Mouse (Mus musculus): ENCODE results near the gene Mrpl33. TPM values are rescaled to one million over a fixed set of nuclear protein-coding genes. Genes with fewer than 3 reads are reported as not detected.

The Mrpl33 gene
- polyA plus RNA-seq, 1 experiment: 27.6 TPM

DNA sequence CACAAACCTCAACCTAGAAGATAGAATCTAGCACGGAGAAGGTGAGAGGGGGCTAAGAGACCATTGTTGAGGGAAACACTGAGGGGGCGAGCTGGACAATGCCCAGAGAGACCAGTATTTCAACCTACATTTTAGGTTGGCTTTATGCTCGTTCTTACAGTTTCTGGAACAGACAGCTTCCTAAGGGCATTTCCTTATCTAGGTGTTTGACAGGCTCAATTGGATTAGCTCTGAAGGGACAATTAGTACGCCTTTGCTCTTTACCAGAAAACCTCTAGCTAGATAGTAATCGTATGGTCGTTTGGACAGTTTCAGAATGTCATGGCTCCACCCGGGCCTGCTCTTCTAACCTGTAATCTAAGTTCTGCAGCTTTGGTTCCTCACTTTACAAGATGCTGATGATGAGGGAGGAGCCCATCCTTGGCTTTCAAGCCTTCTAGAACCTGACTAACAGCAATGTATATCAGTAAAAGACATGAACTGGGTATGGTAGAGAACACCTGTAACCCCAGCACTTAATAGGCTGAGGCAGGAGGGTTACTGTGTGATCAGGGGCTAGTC is 4.5 kb downstream of the Mrpl33 start:
- no peak overlapping the region for H3K27ac ChIP-seq (ENCODE audit: control insufficient read depth, insufficient read depth, low read length)
- no peak for DNase-seq
- TF ChIP-seq CTCF (IDR thresholded peaks at IDR 0.05; ENCODE audit: borderline replicate concordance, control insufficient read depth, extremely low read depth, insufficient read depth, low read length, poor library complexity) (no peak), POLR2A (IDR thresholded peaks at IDR 0.05; ENCODE audit: control insufficient read depth, extremely low read depth, insufficient read depth, low read length, poor library complexity) (no peak)
- H3K4me1 ChIP-seq (replicated peaks; ENCODE audit: control insufficient read depth, insufficient read depth, low read length): peaks cover 37% of the 10 kb centered on the region
- H3K27me3 ChIP-seq (ENCODE audit: control insufficient read depth, insufficient read depth, low read length): no peaks in the 10 kb centered on the region
- H3K4me3 ChIP-seq (ENCODE audit: control insufficient read depth, insufficient read depth, low read length): no peak overlapping the region
- 95% methylated on average over 7 of the region's 7 CpGs for WGBS
- no peaks in the 10 kb centered on the region for H3K36me3 ChIP-seq (ENCODE audit: control insufficient read depth, insufficient read depth, low read length)

- TF ChIP-seq POLR2A (IDR thresholded peaks at IDR 0.05; ENCODE audit: control insufficient read depth, extremely low read depth, insufficient read depth, low read length, poor library complexity) (no peak), CTCF (IDR thresholded peaks at IDR 0.05; ENCODE audit: borderline replicate concordance, control insufficient read depth, extremely low read depth, insufficient read depth, low read length, poor library complexity) (no peak)
- peak; percentile 71 for DNase-seq
- H3K4me1 ChIP-seq (replicated peaks; ENCODE audit: control insufficient read depth, insufficient read depth, low read length): peaks cover 32% of the 10 kb centered on the region
- peak overlapping the region; percentile 78 for H3K27ac ChIP-seq (ENCODE audit: control insufficient read depth, insufficient read depth, low read length)
- H3K27me3 ChIP-seq (ENCODE audit: control insufficient read depth, insufficient read depth, low read length): no peaks in the 10 kb centered on the region
- H3K4me3 ChIP-seq (ENCODE audit: control insufficient read depth, insufficient read depth, low read length): no peak overlapping the region
- H3K36me3 ChIP-seq (ENCODE audit: control insufficient read depth, insufficient read depth, low read length): no peaks in the 10 kb centered on the region
- WGBS: 26% methylated on average over 1 of the region's 1 CpGs
These were observed 5.6 kb downstream of the Mrpl33 start for GRCm38 (mm10) chr5:31602377-31602776.

DNA sequence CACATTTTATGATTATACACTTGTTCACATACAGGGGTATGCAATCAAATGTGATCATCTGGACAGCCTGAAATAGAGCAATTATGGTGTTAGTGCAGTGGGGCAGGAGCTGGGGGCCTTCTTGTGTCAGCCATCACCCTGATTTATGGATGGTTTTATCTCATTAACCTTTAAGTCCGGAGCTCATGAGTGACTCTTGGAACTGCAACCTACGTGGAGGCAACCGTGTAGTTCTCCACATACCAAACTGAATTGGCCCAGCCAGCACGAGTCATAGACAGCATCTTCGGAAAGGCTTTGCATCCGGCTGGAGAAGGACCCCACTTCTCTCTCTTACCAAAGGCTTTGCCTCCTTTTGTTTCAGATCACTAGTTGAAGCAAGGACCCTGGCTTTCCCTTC is 7.0 kb downstream of the Mrpl33 start:
- H3K27ac ChIP-seq (ENCODE audit: control insufficient read depth, insufficient read depth, low read length): no peak overlapping the region
- no peak overlapping the region for H3K4me3 ChIP-seq (ENCODE audit: control insufficient read depth, insufficient read depth, low read length)
- H3K4me1 ChIP-seq (replicated peaks; ENCODE audit: control insufficient read depth, insufficient read depth, low read length): peaks cover 30% of the 10 kb centered on the region
- TF ChIP-seq CTCF (IDR thresholded peaks at IDR 0.05; ENCODE audit: borderline replicate concordance, control insufficient read depth, extremely low read depth, insufficient read depth, low read length, poor library complexity) (no peak), POLR2A (IDR thresholded peaks at IDR 0.05; ENCODE audit: control insufficient read depth, extremely low read depth, insufficient read depth, low read length, poor library complexity) (no peak)
- H3K27me3 ChIP-seq (ENCODE audit: control insufficient read depth, insufficient read depth, low read length): no peaks in the 10 kb centered on the region
- H3K36me3 ChIP-seq (ENCODE audit: control insufficient read depth, insufficient read depth, low read length): no peaks in the 10 kb centered on the region
- DNase-seq: no peak
- 97% methylated on average over 6 of the region's 6 CpGs for WGBS

GRCm38 (mm10) chr5:31606151-31606550 is 9.4 kb downstream of the Mrpl33 start:
- peak overlapping the region; percentile 39 for H3K27ac ChIP-seq (ENCODE audit: control insufficient read depth, insufficient read depth, low read length)
- no peaks in the 10 kb centered on the region for H3K27me3 ChIP-seq (ENCODE audit: control insufficient read depth, insufficient read depth, low read length)
- no peak overlapping the region for H3K4me3 ChIP-seq (ENCODE audit: control insufficient read depth, insufficient read depth, low read length)
- no peak for TF ChIP-seq POLR2A (IDR thresholded peaks at IDR 0.05; ENCODE audit: control insufficient read depth, extremely low read depth, insufficient read depth, low read length, poor library complexity)
- no peak for TF ChIP-seq CTCF (IDR thresholded peaks at IDR 0.05; ENCODE audit: borderline replicate concordance, control insufficient read depth, extremely low read depth, insufficient read depth, low read length, poor library complexity)
- no peaks in the 10 kb centered on the region for H3K36me3 ChIP-seq (ENCODE audit: control insufficient read depth, insufficient read depth, low read length)
- peak; percentile 57 for DNase-seq
- peaks cover 30% of the 10 kb centered on the region for H3K4me1 ChIP-seq (replicated peaks; ENCODE audit: control insufficient read depth, insufficient read depth, low read length)
- 7% methylated on average over 3 of the region's 3 CpGs for WGBS

- no peak overlapping the region for H3K4me3 ChIP-seq (ENCODE audit: control insufficient read depth, insufficient read depth, low read length)
- no peaks in the 10 kb centered on the region for H3K36me3 ChIP-seq (ENCODE audit: control insufficient read depth, insufficient read depth, low read length)
- no peak for DNase-seq
- H3K27ac ChIP-seq (ENCODE audit: control insufficient read depth, insufficient read depth, low read length): no peak overlapping the region
- TF ChIP-seq CTCF (IDR thresholded peaks at IDR 0.05; ENCODE audit: borderline replicate concordance, control insufficient read depth, extremely low read depth, insufficient read depth, low read length, poor library complexity): no peak
- TF ChIP-seq POLR2A (IDR thresholded peaks at IDR 0.05; ENCODE audit: control insufficient read depth, extremely low read depth, insufficient read depth, low read length, poor library complexity): no peak
- H3K27me3 ChIP-seq (ENCODE audit: control insufficient read depth, insufficient read depth, low read length): no peaks in the 10 kb centered on the region
- H3K4me1 ChIP-seq (replicated peaks; ENCODE audit: control insufficient read depth, insufficient read depth, low read length): peaks cover 16% of the 10 kb centered on the region
- WGBS: 89% methylated on average over 13 of the region's 13 CpGs
These were observed 13.8 kb downstream of the Mrpl33 start for GRCm38 (mm10) chr5:31610376-31611086.

- Histone ChIP-seq H3K4me1 (replicated peaks; ENCODE audit: control insufficient read depth, insufficient read depth, low read length) (peaks cover 9% of the 10 kb centered on the region), H3K36me3 (ENCODE audit: control insufficient read depth, insufficient read depth, low read length) (0 out of 2 replicates have a peak, but pooled peaks cover 2% of the 10 kb centered on the region), H3K27ac (ENCODE audit: control insufficient read depth, insufficient read depth, low read length) (no peak overlapping the region), H3K4me3 (ENCODE audit: control insufficient read depth, insufficient read depth, low read length) (no peak overlapping the region), H3K27me3 (ENCODE audit: control insufficient read depth, insufficient read depth, low read length) (no peaks in the 10 kb centered on the region)
- no peak for TF ChIP-seq CTCF (IDR thresholded peaks at IDR 0.05; ENCODE audit: borderline replicate concordance, control insufficient read depth, extremely low read depth, insufficient read depth, low read length, poor library complexity)
- no peak for TF ChIP-seq POLR2A (IDR thresholded peaks at IDR 0.05; ENCODE audit: control insufficient read depth, extremely low read depth, insufficient read depth, low read length, poor library complexity)
- WGBS: 97% methylated on average over 1 of the region's 1 CpGs
- no peak for DNase-seq
These were observed 14.5 kb downstream of the Mrpl33 start for GRCm38 (mm10) chr5:31611186-31611585.
